Mouse (Mus musculus) fat pad, adult 2 months (tissue): ENCODE results near the gene Uhrf1bp1l.
"Not testable (repeated sequence)": the region's sequence is repeated elsewhere in the genome, so short reads cannot be mapped to it uniquely, and the experiment has no call there.

Experiments
- DNase-seq: peaks from one replicate; pipeline ENCODE4 v3.0.0-alpha.2; 2011; ENCODE audit warnings: low read depth, low spot score; ENCODE audit errors: extremely low read depth

Uhrf1bp1l gene

GRCm38 (mm10) chr10:89744871-89745665, at the start of gene Uhrf1bp1l:
TSS of gene Uhrf1bp1l (plus strand) at chr10:89744991.
- DNase-seq: no peak

- no peak for DNase-seq
Measured at GRCm38 (mm10) chr10:89695194-89695911, 49.4 kb upstream of the Uhrf1bp1l start.

- DNase-seq: not testable (repeated sequence)
Measured at GRCm38 (mm10) chr10:89696270-89696669, 48.5 kb upstream of the Uhrf1bp1l start.

- no peak for DNase-seq
Measured at GRCm38 (mm10) chr10:89697956-89698355, 46.8 kb upstream of the Uhrf1bp1l start.

GRCm38 (mm10) chr10:89703042-89703441, 41.7 kb upstream of the Uhrf1bp1l start:
- DNase-seq: no peak

- no peak for DNase-seq
Measured at GRCm38 (mm10) chr10:89707397-89707796, 37.4 kb upstream of the Uhrf1bp1l start.

- no peak for DNase-seq
Measured at GRCm38 (mm10) chr10:89708720-89709119, 36.1 kb upstream of the Uhrf1bp1l start.

GRCm38 (mm10) chr10:89714910-89715309, 29.9 kb upstream of the Uhrf1bp1l start:
- DNase-seq: no peak

- DNase-seq: no peak
Measured at GRCm38 (mm10) chr10:89720252-89720651, 24.5 kb upstream of the Uhrf1bp1l start.

GRCm38 (mm10) chr10:89720796-89721195, 24.0 kb upstream of the Uhrf1bp1l start:
- peak; percentile 59 for DNase-seq

GRCm38 (mm10) chr10:89722247-89723195, 22.3 kb upstream of the Uhrf1bp1l start:
- DNase-seq: peak; percentile 85

GRCm38 (mm10) chr10:89730386-89730785, 14.4 kb upstream of the Uhrf1bp1l start:
- no peak for DNase-seq

GRCm38 (mm10) chr10:89731341-89731740, 13.4 kb upstream of the Uhrf1bp1l start:
- DNase-seq: no peak

- DNase-seq: peak; percentile 55
Measured at GRCm38 (mm10) chr10:89732001-89732794, 12.6 kb upstream of the Uhrf1bp1l start, which contains the start of gene Actr6. TSS of gene Actr6 (minus strand) at chr10:89732295.

- DNase-seq: no peak
Measured at GRCm38 (mm10) chr10:89737092-89737491, 7.7 kb upstream of the Uhrf1bp1l start.

- DNase-seq: no peak
Measured at GRCm38 (mm10) chr10:89737887-89738286, 6.9 kb upstream of the Uhrf1bp1l start.

GRCm38 (mm10) chr10:89738395-89738794, 6.4 kb upstream of the Uhrf1bp1l start:
- DNase-seq: no peak

GRCm38 (mm10) chr10:89739703-89740102, 5.1 kb upstream of the Uhrf1bp1l start:
- DNase-seq: no peak

- DNase-seq: no peak
Measured at GRCm38 (mm10) chr10:89740995-89741394, 3.8 kb upstream of the Uhrf1bp1l start.

- DNase-seq: no peak
Measured at GRCm38 (mm10) chr10:89743266-89743665, 1.5 kb upstream of the Uhrf1bp1l start.
